Mouse (Mus musculus) limb, embryonic 11.5 days (tissue): ENCODE measurements around the gene Lman1l. TPM values are rescaled to one million over a fixed set of nuclear protein-coding genes. Genes with fewer than 3 reads are reported as not detected.

Experiments used
- ATAC-seq: fragments of 200-750 bp; cut with Nextera tagmentation; 2 replicates; pipeline ENCODE4 v1.8.0; 2017; ENCODE audit warnings: low read depth; ENCODE audit not compliant: insufficient number of reproducible peaks, low FRiP score, low TSS enrichment
- DNase-seq: peaks from one replicate; pipeline ENCODE4 v3.0.0-alpha.2; 2015; ENCODE audit warnings: low spot score
- H3K27ac ChIP-seq: fragments of 300-500 bp; sonication (generic); replicated peaks from 2 replicates; pipeline ENCODE4 v1.5.1; 2014; ENCODE audit warnings: low read depth, mild to moderate bottlenecking, low read length
- H3K27me3 ChIP-seq: fragments of 300-500 bp; sonication (generic); 2 replicates; pipeline ENCODE4 v1.6.1; 2014; ENCODE audit warnings: mild to moderate bottlenecking, low read length, mixed read lengths; ENCODE audit not compliant: control insufficient read depth, insufficient read depth
- H3K36me3 ChIP-seq: fragments of 300-500 bp; sonication (generic); 2 replicates; pipeline ENCODE4 v1.6.1; 2014; ENCODE audit warnings: mild to moderate bottlenecking, low read length, moderate library complexity, mixed read lengths; ENCODE audit not compliant: control insufficient read depth, insufficient read depth
- H3K4me1 ChIP-seq: fragments of 300-500 bp; sonication (generic); 2 replicates; pipeline ENCODE4 v1.6.1; 2014; ENCODE audit warnings: low read length, mixed read lengths; ENCODE audit not compliant: control insufficient read depth, insufficient read depth
- H3K4me2 ChIP-seq: fragments of 300-500 bp; sonication (generic); 2 replicates; pipeline ENCODE4 v1.6.1; 2014; ENCODE audit warnings: low read depth, mild to moderate bottlenecking, moderate library complexity; ENCODE audit not compliant: severe bottlenecking
- H3K4me3 ChIP-seq: fragments of 300-500 bp; sonication (generic); 2 replicates; pipeline ENCODE4 v1.5.1; 2014; ENCODE audit warnings: low read depth, low read length
- H3K9ac ChIP-seq: fragments of 300-500 bp; sonication (generic); 2 replicates; pipeline ENCODE4 v1.6.1; 2014; ENCODE audit warnings: mild to moderate bottlenecking, low read length
- H3K9me3 ChIP-seq: fragments of 300-500 bp; sonication (generic); 2 replicates; pipeline ENCODE4 v1.6.1; 2016; ENCODE audit warnings: low read length; ENCODE audit not compliant: control insufficient read depth
- WGBS: fragments of 180-500 bp; shearing (Covaris S2); extraction: QIAGEN DNeasy Blood & Tissue Kit; methylation state at CpG from one replicate; pipeline ENCODE4 v1.1.7; 2014; 5-methylcytosine and 5-hydroxymethylcytosine counted together
- polyA plus RNA-seq: library from polyadenylated mRNA; unstranded; fragments of >200 nt; fragmentation: Nextera tagmentation; extraction: Ambion mirVana; gene quantifications from 2 replicates; pipeline ENCODE4 v1.2.1, GENCODE M21; 2014

Lman1l gene
- polyA plus RNA-seq, 1 experiment from 2014 or later: not detected

GRCm38 (mm10) chr9:57606139-57606851 lies 14.3 kb downstream of the Lman1l start, which contains the start of gene Cplx3:
Gene Cplx3, minus strand, starts transcription at chr9:57606281.
- no peaks in the 10 kb centered on the region for H3K27me3 ChIP-seq
- no peak within 1 kb of the TSS for H3K4me2 ChIP-seq
- H3K27ac ChIP-seq: no peak within 1 kb of the TSS
- 9% methylated on average over 24 of the region's 24 CpGs for WGBS
- H3K4me1 ChIP-seq: no peaks in the 10 kb centered on the region; the same call in 1 of the 2 replicates
- ATAC-seq: peak; percentile 76; the same call in 1 of the 2 replicates
- H3K9ac ChIP-seq: no peak within 1 kb of the TSS
- no peak within 1 kb of the TSS for H3K4me3 ChIP-seq
- H3K9me3 ChIP-seq: no peaks in the 10 kb centered on the region
- peak; percentile 89 for DNase-seq
- H3K36me3 ChIP-seq: no peaks in the 10 kb centered on the region

GRCm38 (mm10) chr9:57605503-57605902 lies 15.1 kb downstream of the Lman1l start:
- Histone ChIP-seq H3K27me3 (no peaks in the 10 kb centered on the region), H3K9me3 (no peaks in the 10 kb centered on the region), H3K27ac (no peak overlapping the region), H3K36me3 (no peaks in the 10 kb centered on the region), H3K9ac (no peak overlapping the region), H3K4me3 (no peak overlapping the region), H3K4me2 (no peak overlapping the region), H3K4me1 (peaks cover 3% of the 10 kb centered on the region; the same call in 1 of the 2 replicates)
- ATAC-seq (no peak), DNase-seq (no peak)
- WGBS: 22% methylated on average over 9 of the region's 9 CpGs

- H3K9me3 ChIP-seq: no peaks in the 10 kb centered on the region
- H3K4me1 ChIP-seq: peaks cover 3% of the 10 kb centered on the region; the same call in 1 of the 2 replicates
- no peaks in the 10 kb centered on the region for H3K36me3 ChIP-seq
- no peak for DNase-seq
- no peak overlapping the region for H3K4me3 ChIP-seq
- H3K4me2 ChIP-seq: no peak overlapping the region
- ATAC-seq: no peak
- 81% methylated on average over 4 of the region's 4 CpGs for WGBS
- no peaks in the 10 kb centered on the region for H3K27me3 ChIP-seq
- H3K9ac ChIP-seq: no peak overlapping the region
- H3K27ac ChIP-seq: no peak overlapping the region
Measured at GRCm38 (mm10) chr9:57604875-57605274, 15.7 kb downstream of the Lman1l start.

- Histone ChIP-seq H3K27ac (no peak overlapping the region), H3K4me1 (peaks cover 3% of the 10 kb centered on the region; the same call in 1 of the 2 replicates), H3K27me3 (no peaks in the 10 kb centered on the region)
Measured at GRCm38 (mm10) chr9:57602098-57602497, 18.5 kb downstream of the Lman1l start.

GRCm38 (mm10) chr9:57601353-57601706 lies 19.2 kb downstream of the Lman1l start:
- Histone ChIP-seq H3K4me1 (peaks cover 3% of the 10 kb centered on the region; the same call in 1 of the 2 replicates), H3K4me3 (no peak overlapping the region), H3K9ac (no peak overlapping the region), H3K27ac (no peak overlapping the region), H3K4me2 (no peak overlapping the region), H3K9me3 (no peaks in the 10 kb centered on the region), H3K27me3 (no peaks in the 10 kb centered on the region), H3K36me3 (no peaks in the 10 kb centered on the region)
- ATAC-seq (no peak), DNase-seq (no peak)
- WGBS: 67% methylated on average over 2 of the region's 2 CpGs

More at GRCm38 (mm10) chr9:57602098-57602497, 18.5 kb downstream of the Lman1l start:
- no peaks in the 10 kb centered on the region for H3K36me3 ChIP-seq
- 63% methylated on average over 8 of the region's 8 CpGs for WGBS
- ATAC-seq (no peak), DNase-seq (no peak)
- H3K9ac ChIP-seq: no peak overlapping the region
- H3K9me3 ChIP-seq: no peaks in the 10 kb centered on the region
- H3K4me2 ChIP-seq: no peak overlapping the region
- no peak overlapping the region for H3K4me3 ChIP-seq

GRCm38 (mm10) chr9:57600620-57601352 lies 19.8 kb downstream of the Lman1l start:
- DNase-seq: peak; percentile 38
- ATAC-seq: no peak
- no peak overlapping the region for H3K27ac ChIP-seq

GRCm38 (mm10) chr9:57598851-57599563 lies 21.6 kb downstream of the Lman1l start:
- peaks cover 3% of the 10 kb centered on the region; the same call in 1 of the 2 replicates for H3K4me1 ChIP-seq
- 53% methylated on average over 8 of the region's 8 CpGs for WGBS
- no peak for ATAC-seq
- H3K4me3 ChIP-seq: no peak overlapping the region
- no peaks in the 10 kb centered on the region for H3K36me3 ChIP-seq
- no peak overlapping the region for H3K27ac ChIP-seq
- no peaks in the 10 kb centered on the region for H3K27me3 ChIP-seq
- no peak overlapping the region for H3K4me2 ChIP-seq
- H3K9me3 ChIP-seq: no peaks in the 10 kb centered on the region
- no peak overlapping the region for H3K9ac ChIP-seq
- DNase-seq: no peak

More at GRCm38 (mm10) chr9:57600620-57601352, 19.8 kb downstream of the Lman1l start:
- WGBS: 3% methylated on average over 3 of the region's 3 CpGs
- H3K9me3 ChIP-seq: no peaks in the 10 kb centered on the region
- H3K4me3 ChIP-seq: no peak overlapping the region
- H3K27me3 ChIP-seq: no peaks in the 10 kb centered on the region
- no peak overlapping the region for H3K9ac ChIP-seq
- H3K4me2 ChIP-seq: no peak overlapping the region
- peaks cover 3% of the 10 kb centered on the region; the same call in 1 of the 2 replicates for H3K4me1 ChIP-seq
- H3K36me3 ChIP-seq: no peaks in the 10 kb centered on the region

- peaks cover 3% of the 10 kb centered on the region; the same call in 1 of the 2 replicates for H3K4me1 ChIP-seq
- WGBS: 23% methylated on average over 4 of the region's 4 CpGs
Measured at GRCm38 (mm10) chr9:57597929-57598382, 22.6 kb downstream of the Lman1l start.

More at GRCm38 (mm10) chr9:57597929-57598382, 22.6 kb downstream of the Lman1l start:
- no peak overlapping the region for H3K4me2 ChIP-seq
- no peak for DNase-seq
- no peaks in the 10 kb centered on the region for H3K9me3 ChIP-seq
- H3K36me3 ChIP-seq: peaks cover 1% of the 10 kb centered on the region; the same call in 1 of the 2 replicates
- H3K27me3 ChIP-seq: no peaks in the 10 kb centered on the region
- no peak for ATAC-seq
- no peak overlapping the region for H3K9ac ChIP-seq
- no peak overlapping the region for H3K27ac ChIP-seq
- no peak overlapping the region for H3K4me3 ChIP-seq
